Mouse (Mus musculus) hindbrain, embryonic 14.5 days (tissue): ENCODE measurements around the gene Ppp1r14c. TPM values are rescaled to one million over a fixed set of nuclear protein-coding genes. Genes with fewer than 3 reads are reported as not detected.
"Not testable (repeated sequence)": the region's sequence is repeated elsewhere in the genome, so short reads cannot be mapped to it uniquely, and the experiment has no call there.

Source experiments
- ATAC-seq: fragments of 200-750 bp; cut with Nextera tagmentation; 2 replicates; pipeline ENCODE4 v1.8.0; 2017; ENCODE audit warnings: moderate number of reproducible peaks, mild to moderate bottlenecking, moderate TSS enrichment, moderate library complexity; ENCODE audit not compliant: low FRiP score
- DNase-seq: peaks from one replicate; pipeline ENCODE4 v3.0.0-alpha.2; 2015; ENCODE audit warnings: low spot score
- H3K27ac ChIP-seq: fragments of 300-500 bp; sonication (generic); 2 replicates; pipeline ENCODE4 v1.5.1; 2014; ENCODE audit warnings: mild to moderate bottlenecking, moderate library complexity
- H3K27me3 ChIP-seq: fragments of 300-500 bp; sonication (generic); 2 replicates; pipeline ENCODE4 v1.6.1; 2014; ENCODE audit warnings: mild to moderate bottlenecking, low read length, mixed read lengths; ENCODE audit not compliant: control insufficient read depth, insufficient read depth
- H3K36me3 ChIP-seq: fragments of 300-500 bp; sonication (generic); replicated peaks from 2 replicates; pipeline ENCODE4 v1.6.1; 2014; ENCODE audit not compliant: control insufficient read depth, insufficient read depth
- H3K4me1 ChIP-seq: fragments of 300-500 bp; sonication (generic); replicated peaks from 2 replicates; pipeline ENCODE4 v1.6.1; 2014; ENCODE audit warnings: antibody characterized with exemption, low read length, mixed read lengths; ENCODE audit not compliant: control insufficient read depth, insufficient read depth
- H3K4me2 ChIP-seq: fragments of 300-500 bp; sonication (generic); replicated peaks from 2 replicates; pipeline ENCODE4 v1.6.1; 2014; ENCODE audit warnings: mild to moderate bottlenecking, moderate library complexity
- H3K4me3 ChIP-seq: fragments of 300-500 bp; sonication (generic); replicated peaks from 2 replicates; pipeline ENCODE4 v1.5.1; 2014; ENCODE audit warnings: mild to moderate bottlenecking, low read length
- H3K9ac ChIP-seq: fragments of 300-500 bp; sonication (generic); 2 replicates; pipeline ENCODE4 v1.6.1; 2014
- H3K9me3 ChIP-seq: fragments of 300-500 bp; sonication (generic); 2 replicates; pipeline ENCODE4 v1.6.1; 2016; ENCODE audit warnings: low read length; ENCODE audit not compliant: control insufficient read depth
- WGBS: fragments of 180-500 bp; shearing (Covaris S2); extraction: QIAGEN DNeasy Blood & Tissue Kit; methylation state at CpG from one replicate; pipeline ENCODE4 v1.1.7; 2014; 5-methylcytosine and 5-hydroxymethylcytosine counted together
- polyA plus RNA-seq: library from polyadenylated mRNA; unstranded; fragments of >200 nt; fragmentation: Nextera tagmentation; extraction: Ambion mirVana; gene quantifications from 2 replicates; pipeline ENCODE4 v1.2.1, GENCODE M21; 2014

Gene Ppp1r14c
- polyA plus RNA-seq, 1 experiment from 2014 or later: 75.8 TPM

GRCm38 (mm10) chr10:3446748-3447147 lies 80.9 kb downstream of the Ppp1r14c start:
- not testable (repeated sequence) for H3K36me3 ChIP-seq, H3K9me3 ChIP-seq, H3K9ac ChIP-seq, H3K4me3 ChIP-seq, H3K4me2 ChIP-seq, DNase-seq, H3K27ac ChIP-seq, H3K27me3 ChIP-seq, H3K4me1 ChIP-seq, ATAC-seq
- WGBS: 94% methylated on average over 10 of the region's 10 CpGs

- 90% methylated on average over 5 of the region's 5 CpGs for WGBS
- Histone ChIP-seq H3K9me3 (no peaks in the 10 kb centered on the region), H3K4me1 (no peaks in the 10 kb centered on the region), H3K27me3 (no peaks in the 10 kb centered on the region), H3K9ac (no peak overlapping the region), H3K4me3 (no peak overlapping the region), H3K4me2 (no peak overlapping the region), H3K36me3 (no peaks in the 10 kb centered on the region), H3K27ac (no peak overlapping the region)
- ATAC-seq (no peak), DNase-seq (no peak)
Measured at GRCm38 (mm10) chr10:3448699-3449098, 82.8 kb downstream of the Ppp1r14c start.

- ATAC-seq (peak; percentile 49; the same call in 1 of the 2 replicates), DNase-seq (peak; percentile 33)
- no peaks in the 10 kb centered on the region for H3K9me3 ChIP-seq
- no peaks in the 10 kb centered on the region for H3K4me1 ChIP-seq
- H3K36me3 ChIP-seq: no peaks in the 10 kb centered on the region
- no peaks in the 10 kb centered on the region for H3K27me3 ChIP-seq
- no peak overlapping the region for H3K9ac ChIP-seq
- no peak overlapping the region for H3K4me2 ChIP-seq
- no peak overlapping the region for H3K4me3 ChIP-seq
- H3K27ac ChIP-seq: no peak overlapping the region
- WGBS: 50% methylated on average over 4 of the region's 4 CpGs
Measured at GRCm38 (mm10) chr10:3451930-3452329, 86.1 kb downstream of the Ppp1r14c start.

- no peak for ATAC-seq
Measured at GRCm38 (mm10) chr10:3452822-3453475, 87.1 kb downstream of the Ppp1r14c start.

GRCm38 (mm10) chr10:3458686-3459085 lies 92.8 kb downstream of the Ppp1r14c start:
- no peaks in the 10 kb centered on the region for H3K9me3 ChIP-seq
- no peak overlapping the region for H3K4me2 ChIP-seq
- ATAC-seq: no peak
- no peak overlapping the region for H3K27ac ChIP-seq
- no peak for DNase-seq
- no peak overlapping the region for H3K9ac ChIP-seq
- H3K36me3 ChIP-seq: no peaks in the 10 kb centered on the region
- H3K4me1 ChIP-seq: no peaks in the 10 kb centered on the region
- no peaks in the 10 kb centered on the region for H3K27me3 ChIP-seq
- no peak overlapping the region for H3K4me3 ChIP-seq
- WGBS: 96% methylated on average over 1 of the region's 1 CpGs

More at GRCm38 (mm10) chr10:3452822-3453475, 87.1 kb downstream of the Ppp1r14c start:
- H3K9me3 ChIP-seq: no peaks in the 10 kb centered on the region
- no peak overlapping the region for H3K4me3 ChIP-seq
- WGBS: 84% methylated on average over 3 of the region's 3 CpGs
- no peaks in the 10 kb centered on the region for H3K36me3 ChIP-seq
- H3K27me3 ChIP-seq: no peaks in the 10 kb centered on the region
- no peak for DNase-seq
- no peaks in the 10 kb centered on the region for H3K4me1 ChIP-seq
- no peak overlapping the region for H3K9ac ChIP-seq
- no peak overlapping the region for H3K4me2 ChIP-seq
- H3K27ac ChIP-seq: no peak overlapping the region

- H3K27me3 ChIP-seq: no peaks in the 10 kb centered on the region
- no peak overlapping the region for H3K4me2 ChIP-seq
- ATAC-seq: no peak
- H3K27ac ChIP-seq: no peak overlapping the region
- no peaks in the 10 kb centered on the region for H3K36me3 ChIP-seq
- H3K9ac ChIP-seq: no peak overlapping the region
- no peak overlapping the region for H3K4me3 ChIP-seq
- H3K9me3 ChIP-seq: no peaks in the 10 kb centered on the region
- no peaks in the 10 kb centered on the region for H3K4me1 ChIP-seq
- 100% methylated on average over 1 of the region's 1 CpGs for WGBS
- DNase-seq: no peak
Measured at GRCm38 (mm10) chr10:3460841-3461240, 95.0 kb downstream of the Ppp1r14c start.

GRCm38 (mm10) chr10:3466135-3466626 lies 100.3 kb downstream of the Ppp1r14c start:
- 93% methylated on average over 4 of the region's 4 CpGs for WGBS
- Histone ChIP-seq H3K4me1 (no peaks in the 10 kb centered on the region), H3K36me3 (no peaks in the 10 kb centered on the region), H3K4me3 (no peak overlapping the region), H3K9me3 (no peaks in the 10 kb centered on the region), H3K27me3 (no peaks in the 10 kb centered on the region), H3K27ac (no peak overlapping the region), H3K9ac (no peak overlapping the region), H3K4me2 (no peak overlapping the region)
- DNase-seq (no peak), ATAC-seq (no peak)

- no peak for DNase-seq
- H3K4me1 ChIP-seq: no peaks in the 10 kb centered on the region
- no peaks in the 10 kb centered on the region for H3K9me3 ChIP-seq
- ATAC-seq: no peak
- no peak overlapping the region for H3K27ac ChIP-seq
- H3K9ac ChIP-seq: no peak overlapping the region
- H3K27me3 ChIP-seq: no peaks in the 10 kb centered on the region
- H3K36me3 ChIP-seq: no peaks in the 10 kb centered on the region
- 87% methylated on average over 4 of the region's 4 CpGs for WGBS
- no peak overlapping the region for H3K4me2 ChIP-seq
- no peak overlapping the region for H3K4me3 ChIP-seq
Measured at GRCm38 (mm10) chr10:3468590-3468989, 102.7 kb downstream of the Ppp1r14c start.

- no peak for ATAC-seq
- Histone ChIP-seq H3K9ac (no peak overlapping the region), H3K9me3 (no peaks in the 10 kb centered on the region), H3K4me3 (no peak overlapping the region), H3K4me2 (no peak overlapping the region), H3K4me1 (no peaks in the 10 kb centered on the region), H3K27ac (no peak overlapping the region), H3K27me3 (no peaks in the 10 kb centered on the region), H3K36me3 (no peaks in the 10 kb centered on the region)
- DNase-seq: no peak
- 68% methylated on average over 1 of the region's 1 CpGs for WGBS
Measured at GRCm38 (mm10) chr10:3476611-3477010, 110.8 kb downstream of the Ppp1r14c start.

- Histone ChIP-seq H3K4me3 (no peak overlapping the region), H3K36me3 (no peaks in the 10 kb centered on the region), H3K27me3 (no peaks in the 10 kb centered on the region), H3K4me2 (no peak overlapping the region), H3K27ac (no peak overlapping the region), H3K9me3 (no peaks in the 10 kb centered on the region), H3K4me1 (no peaks in the 10 kb centered on the region), H3K9ac (no peak overlapping the region)
- WGBS: 89% methylated on average over 1 of the region's 1 CpGs
- DNase-seq: no peak
- ATAC-seq: no peak
Measured at GRCm38 (mm10) chr10:3479772-3480171, 113.9 kb downstream of the Ppp1r14c start.
